Mouse (Mus musculus): Measurements from ENCODE around the gene Senp2. TPM values are rescaled to one million over a fixed set of nuclear protein-coding genes. Genes with fewer than 3 reads are reported as not detected.
A peak's percentile ranks its signal among the peaks of the same experiment; 100 is the strongest.
"Not testable (repeated sequence)": the region's sequence is repeated elsewhere in the genome, so short reads cannot be mapped to it uniquely, and the experiment has no call there.

Gene Senp2
- polyA plus RNA-seq, 1 experiment from 2014 or later = 32.8 TPM

GRCm38 (mm10) chr16:21990893-21991292 is 18.4 kb upstream of the Senp2 start:
- not testable (repeated sequence) for H3K36me3 ChIP-seq (replicated peaks); H3K27me3 ChIP-seq; ATAC-seq (ENCODE audit: insufficient read depth); H3K9me3 ChIP-seq (replicated peaks); H3K4me3 ChIP-seq (replicated peaks); H3K4me1 ChIP-seq (replicated peaks); H3K4me2 ChIP-seq; H3K9ac ChIP-seq; H3K27ac ChIP-seq (replicated peaks)

GRCm38 (mm10) chr16:21991774-21992173 is 17.5 kb upstream of the Senp2 start:
- Histone ChIP-seq H3K27ac (replicated peaks) (no peak overlapping the region), H3K9me3 (replicated peaks) (no peaks in the 10 kb centered on the region), H3K4me2 (no peak overlapping the region), H3K27me3 (no peaks in the 10 kb centered on the region), H3K4me1 (replicated peaks) (peaks cover 18% of the 10 kb centered on the region), H3K36me3 (replicated peaks) (no peaks in the 10 kb centered on the region), H3K4me3 (replicated peaks) (no peak overlapping the region), H3K9ac (no peak overlapping the region)
- WGBS (ENCODE audit: insufficient replicate concordance) = 78% methylated on average over 2 of the region's 2 CpGs
- ATAC-seq (ENCODE audit: insufficient read depth) = no peak

DNA sequence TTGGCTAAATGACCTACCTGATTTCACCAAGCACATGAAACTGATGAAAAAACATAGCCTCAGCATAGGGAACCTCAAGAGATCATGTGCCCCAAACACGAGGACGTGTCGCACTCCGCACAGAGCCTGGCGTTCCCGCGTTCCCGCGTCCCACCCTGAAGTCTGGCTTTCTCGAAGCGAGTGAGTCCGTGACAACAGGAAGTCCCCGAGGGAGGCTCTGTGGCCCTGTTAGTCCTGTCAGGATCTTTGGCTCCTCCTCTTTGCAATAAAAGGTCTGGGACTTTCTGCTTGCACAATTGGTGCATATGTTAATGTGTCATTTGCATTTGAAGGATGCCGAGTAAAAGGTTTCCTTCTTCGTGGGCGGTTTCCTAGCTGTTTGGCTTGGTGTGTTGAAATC is 14.0 kb upstream of the Senp2 start, which contains the start of gene Liph:
Gene Liph, minus strand, starts transcription at position 360 of the 400 bp plus-strand sequence.
- peak within 1 kb of the TSS; percentile 26 for H3K4me3 ChIP-seq (replicated peaks)
- H3K27me3 ChIP-seq = no peaks in the 10 kb centered on the region
- H3K9ac ChIP-seq = peak within 1 kb of the TSS; percentile 39
- 19% methylated on average over 16 of the region's 16 CpGs for WGBS (ENCODE audit: insufficient replicate concordance)
- H3K4me2 ChIP-seq = peak within 1 kb of the TSS; percentile 67
- H3K36me3 ChIP-seq (replicated peaks) = no peaks in the 10 kb centered on the region
- H3K9me3 ChIP-seq (replicated peaks) = no peaks in the 10 kb centered on the region
- ATAC-seq (ENCODE audit: insufficient read depth) = no peak
- peaks cover 38% of the 10 kb centered on the region for H3K4me1 ChIP-seq (replicated peaks)
- peak within 1 kb of the TSS; percentile 90 for H3K27ac ChIP-seq (replicated peaks)

- Histone ChIP-seq H3K9ac (peak overlapping the region; percentile 39), H3K36me3 (replicated peaks) (no peaks in the 10 kb centered on the region), H3K9me3 (replicated peaks) (no peaks in the 10 kb centered on the region), H3K4me2 (peak overlapping the region; percentile 67), H3K4me3 (replicated peaks) (peak overlapping the region; percentile 26), H3K27ac (replicated peaks) (peak overlapping the region; percentile 90), H3K27me3 (0 out of 2 replicates have a peak, but pooled peaks cover 1% of the 10 kb centered on the region), H3K4me1 (replicated peaks) (peaks cover 38% of the 10 kb centered on the region)
- WGBS (ENCODE audit: insufficient replicate concordance) = 28% methylated on average over 4 of the region's 4 CpGs
- peak; percentile 77 for ATAC-seq (ENCODE audit: insufficient read depth)
Measured at GRCm38 (mm10) chr16:21996402-21996801, 12.9 kb upstream of the Senp2 start.

- Histone ChIP-seq H3K4me1 (replicated peaks) (peaks cover 38% of the 10 kb centered on the region), H3K4me3 (replicated peaks) (peak overlapping the region; percentile 26), H3K4me2 (peak overlapping the region; percentile 67), H3K27ac (replicated peaks) (peak overlapping the region; percentile 90), H3K36me3 (replicated peaks) (no peaks in the 10 kb centered on the region), H3K27me3 (0 out of 2 replicates have a peak, but pooled peaks cover 8% of the 10 kb centered on the region), H3K9me3 (replicated peaks) (no peaks in the 10 kb centered on the region), H3K9ac (peak overlapping the region; percentile 39)
- WGBS (ENCODE audit: insufficient replicate concordance) = 6% methylated on average over 5 of the region's 5 CpGs
- ATAC-seq (ENCODE audit: insufficient read depth) = peak; percentile 99
Measured at GRCm38 (mm10) chr16:21996881-21997641, 12.2 kb upstream of the Senp2 start.

- ATAC-seq (ENCODE audit: insufficient read depth) = no peak
- 0 out of 2 replicates have a peak, but pooled peaks cover 8% of the 10 kb centered on the region for H3K27me3 ChIP-seq
- peak overlapping the region; percentile 90 for H3K27ac ChIP-seq (replicated peaks)
- no peaks in the 10 kb centered on the region for H3K36me3 ChIP-seq (replicated peaks)
- H3K4me2 ChIP-seq = no peak overlapping the region
- no peaks in the 10 kb centered on the region for H3K9me3 ChIP-seq (replicated peaks)
- no peak overlapping the region for H3K9ac ChIP-seq
- H3K4me1 ChIP-seq (replicated peaks) = peaks cover 38% of the 10 kb centered on the region
- no peak overlapping the region for H3K4me3 ChIP-seq (replicated peaks)
- WGBS (ENCODE audit: insufficient replicate concordance) = 68% methylated on average over 5 of the region's 5 CpGs
Measured at GRCm38 (mm10) chr16:21998061-21998460, 11.2 kb upstream of the Senp2 start.

GRCm38 (mm10) chr16:21999941-22000690 is 9.2 kb upstream of the Senp2 start:
- H3K4me2 ChIP-seq = no peak overlapping the region
- WGBS (ENCODE audit: insufficient replicate concordance) = 74% methylated on average over 4 of the region's 4 CpGs
- H3K27ac ChIP-seq (replicated peaks) = 0 out of 2 replicates have a peak overlapping the region, but pooled peaks have one; percentile 8
- peaks cover 37% of the 10 kb centered on the region for H3K4me1 ChIP-seq (replicated peaks)
- H3K4me3 ChIP-seq (replicated peaks) = no peak overlapping the region
- H3K36me3 ChIP-seq (replicated peaks) = no peaks in the 10 kb centered on the region
- ATAC-seq (ENCODE audit: insufficient read depth) = no peak
- H3K9me3 ChIP-seq (replicated peaks) = no peaks in the 10 kb centered on the region
- H3K9ac ChIP-seq = no peak overlapping the region
- H3K27me3 ChIP-seq = peaks cover 12% of the 10 kb centered on the region; the same call in 1 of the 2 replicates

DNA sequence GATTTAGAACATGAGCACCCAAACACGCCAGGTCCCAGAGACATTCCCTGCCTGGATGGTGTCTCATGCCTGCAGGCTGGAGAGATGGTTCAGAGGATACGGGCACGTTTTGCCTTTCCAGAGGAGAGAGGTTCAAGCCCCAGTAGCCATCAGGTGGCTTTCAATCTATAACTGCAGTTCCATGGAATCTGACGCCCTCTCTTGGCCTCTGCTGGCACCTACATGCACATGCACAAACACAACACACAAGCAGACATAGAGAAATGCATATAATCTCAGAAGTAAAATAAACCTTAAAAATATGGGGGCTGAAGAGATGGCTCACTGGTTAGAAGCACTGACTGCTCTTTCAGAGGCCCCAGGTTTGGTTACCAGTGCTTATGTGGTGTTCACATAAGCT is 8.1 kb upstream of the Senp2 start:
- Histone ChIP-seq H3K27ac (replicated peaks) (no peak overlapping the region), H3K9me3 (replicated peaks) (no peaks in the 10 kb centered on the region), H3K4me1 (replicated peaks) (peaks cover 26% of the 10 kb centered on the region), H3K4me3 (replicated peaks) (no peak overlapping the region), H3K27me3 (peaks cover 12% of the 10 kb centered on the region; the same call in 1 of the 2 replicates), H3K36me3 (replicated peaks) (no peaks in the 10 kb centered on the region), H3K9ac (no peak overlapping the region), H3K4me2 (no peak overlapping the region)
- ATAC-seq (ENCODE audit: insufficient read depth) = no peak
- 57% methylated on average over 4 of the region's 4 CpGs for WGBS (ENCODE audit: insufficient replicate concordance)

DNA sequence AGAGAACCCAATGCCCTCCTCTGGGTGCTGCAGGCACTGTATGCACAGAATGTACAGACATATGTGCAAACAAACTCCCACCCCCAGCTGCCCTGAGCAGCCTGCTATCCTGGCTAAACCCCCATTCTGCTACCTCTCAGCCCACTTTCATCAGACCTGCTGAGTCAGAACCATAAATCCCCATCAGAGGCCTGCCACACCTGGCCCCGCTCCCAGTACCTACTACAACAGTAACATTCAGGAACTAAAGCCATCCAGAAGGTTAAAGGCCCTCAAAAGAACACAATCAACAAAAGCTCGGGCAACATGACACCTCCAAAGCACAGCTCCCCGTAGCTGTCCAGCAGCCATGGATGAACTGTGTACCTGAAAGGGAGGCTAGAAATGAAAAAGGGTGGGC is 7.7 kb upstream of the Senp2 start:
- ATAC-seq (ENCODE audit: insufficient read depth) = no peak
- 62% methylated on average over 3 of the region's 3 CpGs for WGBS (ENCODE audit: insufficient replicate concordance)

DNA sequence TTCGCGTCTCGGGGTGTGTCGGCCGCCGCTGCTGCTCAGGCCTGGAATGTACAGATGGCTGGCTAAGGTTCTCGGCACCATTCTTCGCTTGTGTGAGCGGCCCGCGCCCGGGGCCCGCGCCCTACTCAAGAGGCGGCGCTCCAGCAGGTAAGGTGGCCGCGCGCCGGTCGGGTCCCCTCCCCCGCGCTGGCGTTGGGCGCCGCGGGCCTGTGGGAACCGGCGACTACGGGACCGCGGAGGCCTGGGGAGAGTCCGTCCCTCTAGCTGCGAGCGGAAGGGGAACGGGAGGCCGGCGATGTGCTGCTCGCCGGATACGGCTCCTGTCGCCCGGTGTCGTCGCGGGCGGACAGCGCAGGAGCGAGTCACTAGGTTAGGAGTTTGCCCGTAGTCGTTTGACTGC is 312 bp downstream of the Senp2 start:
- Histone ChIP-seq H3K36me3 (replicated peaks) (peaks cover 19% of the 10 kb centered on the region; the same call in 1 of the 2 replicates), H3K27me3 (peaks cover under 1% of the 10 kb centered on the region; the same call in 1 of the 2 replicates), H3K27ac (replicated peaks) (peak overlapping the region; percentile 90), H3K9me3 (replicated peaks) (no peaks in the 10 kb centered on the region), H3K4me1 (replicated peaks) (peaks cover 41% of the 10 kb centered on the region), H3K4me2 (peak overlapping the region; percentile 74), H3K4me3 (replicated peaks) (peak overlapping the region; percentile 96), H3K9ac (peak overlapping the region; percentile 95)
- under 1% methylated on average over 50 of the region's 51 CpGs for WGBS (ENCODE audit: insufficient replicate concordance)
- ATAC-seq (ENCODE audit: insufficient read depth) = peak; percentile 77

More for the DNA sequence above, 7.7 kb upstream of the Senp2 start:
- no peaks in the 10 kb centered on the region for H3K9me3 ChIP-seq (replicated peaks)
- H3K9ac ChIP-seq = no peak overlapping the region
- no peak overlapping the region for H3K4me3 ChIP-seq (replicated peaks)
- peaks cover 22% of the 10 kb centered on the region for H3K4me1 ChIP-seq (replicated peaks)
- H3K36me3 ChIP-seq (replicated peaks) = no peaks in the 10 kb centered on the region
- no peak overlapping the region for H3K27ac ChIP-seq (replicated peaks)
- no peak overlapping the region for H3K4me2 ChIP-seq
- H3K27me3 ChIP-seq = peaks cover 12% of the 10 kb centered on the region; the same call in 1 of the 2 replicates

GRCm38 (mm10) chr16:22015569-22015968 is 6.3 kb downstream of the Senp2 start:
- Histone ChIP-seq H3K4me3 (replicated peaks) (no peak overlapping the region), H3K4me1 (replicated peaks) (peaks cover 34% of the 10 kb centered on the region), H3K27me3 (no peaks in the 10 kb centered on the region), H3K9me3 (replicated peaks) (no peaks in the 10 kb centered on the region), H3K27ac (replicated peaks) (no peak overlapping the region), H3K4me2 (no peak overlapping the region), H3K9ac (no peak overlapping the region), H3K36me3 (replicated peaks) (peaks cover 72% of the 10 kb centered on the region)
- no peak for ATAC-seq (ENCODE audit: insufficient read depth)
- 54% methylated on average over 1 of the region's 1 CpGs for WGBS (ENCODE audit: insufficient replicate concordance)
